Mouse (Mus musculus): ENCODE measurements around the gene Pigl.

Pigl gene

DNA sequence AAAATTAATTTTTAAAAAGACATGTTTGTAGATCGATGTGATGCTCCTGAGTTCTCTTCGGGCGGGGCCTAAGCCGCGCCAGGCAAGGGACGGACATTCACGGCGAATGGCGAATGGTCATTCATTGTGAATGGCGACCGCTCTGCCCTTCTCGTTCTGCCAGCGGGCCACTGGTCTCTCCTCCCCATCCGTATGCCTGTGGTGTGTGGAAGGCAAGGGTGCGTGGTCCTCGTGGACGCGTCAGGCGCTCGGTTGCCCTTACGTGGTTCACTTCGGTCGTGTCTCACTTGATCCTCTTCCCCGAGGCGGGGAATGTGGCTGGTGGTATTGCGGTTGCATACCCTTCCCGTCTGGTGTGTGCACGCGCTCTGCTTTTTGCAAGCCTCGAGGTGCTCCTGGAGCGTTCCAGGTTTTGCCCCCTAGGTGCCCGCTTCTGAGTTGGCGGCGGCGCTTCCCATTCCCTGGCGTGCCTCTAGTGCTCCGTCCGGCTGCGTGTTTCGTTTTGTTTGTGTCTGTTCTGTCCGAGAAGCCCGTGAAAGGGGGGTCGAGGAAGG, 102.3 kb downstream of the Pigl start:
- peak; percentile 43 for DNase-seq

DNA sequence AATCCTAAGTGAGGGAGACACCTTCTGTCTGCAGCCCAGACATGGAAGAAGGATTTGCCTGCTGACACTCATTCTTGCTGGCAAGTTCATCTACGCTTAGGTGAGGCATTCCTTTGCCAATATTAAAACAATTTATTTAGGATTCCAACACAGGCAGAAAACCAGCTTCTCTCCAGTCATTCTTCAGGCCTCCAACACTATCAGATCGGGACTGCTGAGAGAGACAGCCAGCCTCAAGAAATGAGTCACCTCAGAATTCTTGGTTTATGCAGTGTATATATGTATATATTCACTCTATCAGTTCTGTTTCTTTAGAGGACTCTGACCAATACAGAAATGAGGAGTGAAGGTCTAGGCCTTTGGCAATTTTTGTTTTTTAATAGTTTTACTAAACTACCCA, 105.3 kb downstream of the Pigl start:
- DNase-seq, result no peak

Measured in thymus, postnatal 4 days (tissue).